Mouse (Mus musculus) myocyte (in vitro differentiated cells): Measurements from ENCODE around the gene Ect2.

ENCODE experiments used
- CEBPB ChIP-seq: IDR thresholded peaks from 2 replicates; pipeline ENCODE4 v1.6.1; 2011; ENCODE audit warnings: mild to moderate bottlenecking, moderate library complexity; ENCODE audit not compliant: poor library complexity, insufficient read depth, severe bottlenecking
- E2F4 ChIP-seq: IDR thresholded peaks from one replicate; pipeline ENCODE4 v1.6.1; 2011; ENCODE audit warnings: mild to moderate bottlenecking, control low read depth, moderate library complexity; ENCODE audit not compliant: insufficient read depth
- MAX ChIP-seq: IDR thresholded peaks from one replicate; pipeline ENCODE4 v1.6.1; 2011; ENCODE audit warnings: low read depth, mild to moderate bottlenecking, control low read depth
- POLR2A ChIP-seq: IDR thresholded peaks from one replicate; pipeline ENCODE4 v1.6.1; 2011; ENCODE audit warnings: low read depth, mild to moderate bottlenecking, control low read depth, moderate library complexity; ENCODE audit not compliant: insufficient read length
- POLR2AphosphoS2 ChIP-seq: IDR thresholded peaks from one replicate; pipeline ENCODE4 v1.6.1; 2011; ENCODE audit warnings: low read depth, control low read depth; ENCODE audit not compliant: insufficient read length
- REST ChIP-seq: IDR thresholded peaks from one replicate; pipeline ENCODE4 v1.6.1; 2011; ENCODE audit warnings: mild to moderate bottlenecking, control low read depth, moderate library complexity; ENCODE audit not compliant: insufficient read depth, insufficient read length
- SRF ChIP-seq: IDR thresholded peaks from one replicate; pipeline ENCODE4 v1.6.1; 2011; ENCODE audit warnings: low read depth; ENCODE audit not compliant: control insufficient read depth, insufficient read length
- TCF12 ChIP-seq: IDR thresholded peaks from one replicate; pipeline ENCODE4 v1.6.1; 2011; ENCODE audit warnings: mild to moderate bottlenecking, control low read depth; ENCODE audit not compliant: poor library complexity, insufficient read depth, severe bottlenecking
- USF1 ChIP-seq: IDR thresholded peaks from one replicate; pipeline ENCODE4 v1.6.1; 2011; ENCODE audit warnings: low read depth, mild to moderate bottlenecking, control low read depth, moderate library complexity

DNA sequence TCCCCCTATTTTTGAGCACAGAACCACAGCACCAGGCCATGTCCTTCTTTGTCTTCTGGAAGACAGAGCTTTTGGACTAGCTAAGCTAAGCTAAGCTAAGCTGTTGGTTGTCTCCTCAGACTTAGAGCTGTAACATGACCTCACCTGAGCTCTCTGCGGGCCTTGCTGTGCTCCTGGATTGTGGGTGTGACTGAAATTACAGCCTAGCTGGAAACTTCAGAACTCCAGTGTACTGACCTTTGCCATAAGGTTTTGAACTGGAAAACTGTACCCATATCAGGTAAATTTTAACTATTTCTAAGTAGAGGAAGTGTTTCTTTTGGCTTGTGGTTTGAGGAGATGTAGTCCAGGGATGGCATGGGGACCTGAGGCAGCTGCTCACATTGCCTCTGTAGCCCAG is 34.7 kb upstream of the Ect2 start:
- no peak for TF ChIP-seq E2F4
- TF ChIP-seq CEBPB: no peak
- no peak for TF ChIP-seq POLR2A
- TF ChIP-seq POLR2AphosphoS2: no peak
- TF ChIP-seq USF1: no peak
- TF ChIP-seq REST: no peak
- TF ChIP-seq SRF: no peak
- no peak for TF ChIP-seq TCF12
- no peak for TF ChIP-seq MAX
